Mouse (Mus musculus) stomach, postnatal 0 days (tissue): ENCODE measurements at regions not wholly inside any gene's neighbourhood (a gene's known extent, or its start where the extent isn't known, plus 50 kb on each side); places are given as distances from the start of the nearest gene placed in this dataset.

Source experiments
- ATAC-seq: fragments of 200-750 bp; cut with Nextera tagmentation; 2 replicates; pipeline ENCODE4 v1.8.0; 2017; ENCODE audit not compliant: low FRiP score, low TSS enrichment
- DNase-seq: peaks from one replicate; pipeline ENCODE4 v3.0.0-alpha.2; 2016; ENCODE audit warnings: low spot score
- H3K27ac ChIP-seq: fragments of 300-500 bp; sonication (generic); replicated peaks from 2 replicates; pipeline ENCODE4 v1.5.1; 2014; ENCODE audit warnings: mild to moderate bottlenecking, control low read depth
- H3K27me3 ChIP-seq: fragments of 300-500 bp; sonication (generic); 2 replicates; pipeline ENCODE4 v1.6.1; 2014; ENCODE audit warnings: low read length; ENCODE audit not compliant: control insufficient read depth, insufficient read depth
- H3K36me3 ChIP-seq: fragments of 300-500 bp; sonication (generic); 2 replicates; pipeline ENCODE4 v1.6.1; 2014; ENCODE audit warnings: low read length, mixed read lengths; ENCODE audit not compliant: control insufficient read depth, insufficient read depth
- H3K4me1 ChIP-seq: fragments of 300-500 bp; sonication (generic); replicated peaks from 2 replicates; pipeline ENCODE4 v1.6.1; 2014; ENCODE audit warnings: antibody characterized with exemption; ENCODE audit not compliant: control insufficient read depth, insufficient read depth
- H3K4me2 ChIP-seq: fragments of 300-500 bp; sonication (generic); replicated peaks from 2 replicates; pipeline ENCODE4 v1.6.1; 2014; ENCODE audit warnings: low read depth, mild to moderate bottlenecking, control low read depth, moderate library complexity
- H3K4me3 ChIP-seq: fragments of 300-500 bp; sonication (generic); 2 replicates; pipeline ENCODE4 v1.5.1; 2014; ENCODE audit warnings: low read depth, low read length, control low read depth
- H3K9ac ChIP-seq: fragments of 300-500 bp; sonication (generic); 2 replicates; pipeline ENCODE4 v1.6.1; 2014; ENCODE audit warnings: mild to moderate bottlenecking, low read length, control low read depth, mixed read lengths
- H3K9me3 ChIP-seq: fragments of 300-500 bp; sonication (generic); 2 replicates; pipeline ENCODE4 v1.6.1; 2016; ENCODE audit warnings: low read length; ENCODE audit not compliant: control insufficient read depth
- CTCF ChIP-seq: IDR thresholded peaks from 2 replicates; pipeline ENCODE4 v1.5.1; 2016; ENCODE audit warnings: antibody characterized with exemption, low read depth, mild to moderate bottlenecking, moderate library complexity
- EP300 ChIP-seq: optimal IDR thresholded peaks from 2 replicates; pipeline ENCODE3; 2016; ENCODE audit warnings: antibody characterized with exemption
- WGBS: fragments of 180-500 bp; shearing (Covaris S2); extraction: QIAGEN DNeasy Blood & Tissue Kit; methylation state at CpG from one replicate; pipeline ENCODE4 v1.1.7; 2014; 5-methylcytosine and 5-hydroxymethylcytosine counted together

- no peak overlapping the region for H3K9ac ChIP-seq
- H3K36me3 ChIP-seq, result no peaks in the 10 kb centered on the region
- H3K27ac ChIP-seq, result no peak overlapping the region
- H3K4me3 ChIP-seq, result no peak overlapping the region
- 45% methylated on average over 3 of the region's 3 CpGs for WGBS
- TF ChIP-seq EP300, result no peak
- TF ChIP-seq CTCF, result no peak
- H3K9me3 ChIP-seq, result no peaks in the 10 kb centered on the region
- H3K4me2 ChIP-seq, result no peak overlapping the region
- ATAC-seq (no peak), DNase-seq (no peak)
- no peaks in the 10 kb centered on the region for H3K27me3 ChIP-seq
- H3K4me1 ChIP-seq, result no peaks in the 10 kb centered on the region
These were observed 53.7 kb upstream of the Ripply2 start for GRCm38 (mm10) chr9:86961663-86962062.

- ATAC-seq (no peak), DNase-seq (no peak)
- Histone ChIP-seq H3K4me3 (no peak overlapping the region), H3K4me1 (no peaks in the 10 kb centered on the region), H3K36me3 (no peaks in the 10 kb centered on the region), H3K9me3 (no peaks in the 10 kb centered on the region), H3K27ac (no peak overlapping the region), H3K27me3 (no peaks in the 10 kb centered on the region), H3K9ac (no peak overlapping the region), H3K4me2 (no peak overlapping the region)
- TF ChIP-seq EP300 (no peak), CTCF (no peak)
- 77% methylated on average over 1 of the region's 1 CpGs for WGBS
These were observed 58.3 kb upstream of the Ripply2 start for GRCm38 (mm10) chr9:86957076-86957475.

GRCm38 (mm10) chr9:86955720-86956119, 59.6 kb upstream of the Ripply2 start:
- no peaks in the 10 kb centered on the region for H3K27me3 ChIP-seq

GRCm38 (mm10) chr9:86951958-86952509, 63.3 kb upstream of the Ripply2 start:
- 46% methylated on average over 11 of the region's 11 CpGs for WGBS
- no peak for DNase-seq
- no peak overlapping the region for H3K4me3 ChIP-seq
- H3K9me3 ChIP-seq, result no peaks in the 10 kb centered on the region
- no peak overlapping the region for H3K27ac ChIP-seq
- ATAC-seq, result peak; percentile 21; the same call in 1 of the 2 replicates
- H3K36me3 ChIP-seq, result no peaks in the 10 kb centered on the region
- no peaks in the 10 kb centered on the region for H3K27me3 ChIP-seq
- TF ChIP-seq EP300, result peak; percentile 15
- TF ChIP-seq CTCF, result no peak
- no peaks in the 10 kb centered on the region for H3K4me1 ChIP-seq
- H3K4me2 ChIP-seq, result no peak overlapping the region
- no peak overlapping the region for H3K9ac ChIP-seq

More at GRCm38 (mm10) chr9:86955720-86956119, 59.6 kb upstream of the Ripply2 start:
- no peaks in the 10 kb centered on the region for H3K9me3 ChIP-seq
- no peak for DNase-seq
- WGBS, result 91% methylated on average over 3 of the region's 3 CpGs
- H3K27ac ChIP-seq, result no peak overlapping the region
- H3K4me2 ChIP-seq, result no peak overlapping the region
- H3K4me1 ChIP-seq, result no peaks in the 10 kb centered on the region
- TF ChIP-seq EP300 (no peak), CTCF (peak; percentile 59)
- H3K36me3 ChIP-seq, result no peaks in the 10 kb centered on the region
- no peak for ATAC-seq
- H3K4me3 ChIP-seq, result no peak overlapping the region
- no peak overlapping the region for H3K9ac ChIP-seq

- no peak overlapping the region for H3K4me3 ChIP-seq
- H3K27ac ChIP-seq, result no peak overlapping the region
- no peaks in the 10 kb centered on the region for H3K9me3 ChIP-seq
- no peaks in the 10 kb centered on the region for H3K36me3 ChIP-seq
- WGBS, result 14% methylated on average over 1 of the region's 1 CpGs
- DNase-seq, result no peak
- H3K9ac ChIP-seq, result no peak overlapping the region
- TF ChIP-seq EP300, result no peak
- TF ChIP-seq CTCF, result no peak
- no peak overlapping the region for H3K4me2 ChIP-seq
- no peaks in the 10 kb centered on the region for H3K27me3 ChIP-seq
- no peaks in the 10 kb centered on the region for H3K4me1 ChIP-seq
- ATAC-seq, result no peak
These were observed 65.5 kb upstream of the Ripply2 start for GRCm38 (mm10) chr9:86949885-86950284.

- ATAC-seq, result no peak
- WGBS, result 47% methylated on average over 3 of the region's 3 CpGs
- H3K4me3 ChIP-seq, result no peak overlapping the region
- H3K9ac ChIP-seq, result no peak overlapping the region
- H3K4me1 ChIP-seq, result no peaks in the 10 kb centered on the region
- no peaks in the 10 kb centered on the region for H3K36me3 ChIP-seq
- no peak overlapping the region for H3K27ac ChIP-seq
- no peaks in the 10 kb centered on the region for H3K9me3 ChIP-seq
- H3K4me2 ChIP-seq, result no peak overlapping the region
- TF ChIP-seq CTCF (no peak), EP300 (no peak)
- no peak for DNase-seq
- H3K27me3 ChIP-seq, result no peaks in the 10 kb centered on the region
These were observed 50.7 kb upstream of the Snap91 start for GRCm38 (mm10) chr9:86931196-86931595.
